Mouse (Mus musculus): ENCODE data around the gene Slc38a3.

Gene Slc38a3

GRCm38 (mm10) chr9:107669480-107669945, at the start of gene Slc38a3:
Gene Slc38a3 (minus strand): TSS chr9:107669530.
- no peak for DNase-seq (ENCODE audit: low spot score)

- DNase-seq (ENCODE audit: low spot score) = no peak
These were observed 47.6 kb upstream of the Slc38a3 start for GRCm38 (mm10) chr9:107716951-107717350.

GRCm38 (mm10) chr9:107715632-107716031, 46.3 kb upstream of the Slc38a3 start:
- no peak for DNase-seq (ENCODE audit: low spot score)

- no peak for DNase-seq (ENCODE audit: low spot score)
These were observed 45.1 kb upstream of the Slc38a3 start for GRCm38 (mm10) chr9:107714221-107714952.

- DNase-seq (ENCODE audit: low spot score) = peak; percentile 49
These were observed 40.6 kb upstream of the Slc38a3 start, which contains the start of gene Sema3f for GRCm38 (mm10) chr9:107709697-107710483. Gene Sema3f (minus strand): TSS chr9:107710475.

GRCm38 (mm10) chr9:107709096-107709696, 39.9 kb upstream of the Slc38a3 start:
- DNase-seq (ENCODE audit: low spot score) = no peak

GRCm38 (mm10) chr9:107708439-107709095, 39.2 kb upstream of the Slc38a3 start:
- no peak for DNase-seq (ENCODE audit: low spot score)

- no peak for DNase-seq (ENCODE audit: low spot score)
These were observed 38.5 kb upstream of the Slc38a3 start for GRCm38 (mm10) chr9:107707701-107708438.

GRCm38 (mm10) chr9:107706781-107707211, 37.5 kb upstream of the Slc38a3 start:
- DNase-seq (ENCODE audit: low spot score) = no peak

- no peak for DNase-seq (ENCODE audit: low spot score)
These were observed 34.2 kb upstream of the Slc38a3 start for GRCm38 (mm10) chr9:107703337-107704122.

GRCm38 (mm10) chr9:107702606-107703185, 33.4 kb upstream of the Slc38a3 start:
- DNase-seq (ENCODE audit: low spot score) = no peak

- DNase-seq (ENCODE audit: low spot score) = peak; percentile 72
These were observed 32.3 kb upstream of the Slc38a3 start for GRCm38 (mm10) chr9:107701594-107701993.

- no peak for DNase-seq (ENCODE audit: low spot score)
These were observed 30.8 kb upstream of the Slc38a3 start for GRCm38 (mm10) chr9:107700114-107700571.

GRCm38 (mm10) chr9:107699376-107699980, 30.1 kb upstream of the Slc38a3 start:
- DNase-seq (ENCODE audit: low spot score) = no peak

- no peak for DNase-seq (ENCODE audit: low spot score)
These were observed 29.4 kb upstream of the Slc38a3 start for GRCm38 (mm10) chr9:107698611-107699190.

GRCm38 (mm10) chr9:107697811-107698521, 28.6 kb upstream of the Slc38a3 start:
- no peak for DNase-seq (ENCODE audit: low spot score)

- DNase-seq (ENCODE audit: low spot score) = no peak
These were observed 27.7 kb upstream of the Slc38a3 start for GRCm38 (mm10) chr9:107696845-107697610.

GRCm38 (mm10) chr9:107696106-107696479, 26.8 kb upstream of the Slc38a3 start:
- DNase-seq (ENCODE audit: low spot score) = no peak
